Mouse (Mus musculus): Measurements from ENCODE around the gene Rassf1. TPM values are rescaled to one million over a fixed set of nuclear protein-coding genes. Genes with fewer than 3 reads are reported as not detected.
A peak's percentile ranks its signal among the peaks of the same experiment; 100 is the strongest.

The Rassf1 gene
- polyA plus RNA-seq, 1 experiment, result 50.8 TPM

DNA sequence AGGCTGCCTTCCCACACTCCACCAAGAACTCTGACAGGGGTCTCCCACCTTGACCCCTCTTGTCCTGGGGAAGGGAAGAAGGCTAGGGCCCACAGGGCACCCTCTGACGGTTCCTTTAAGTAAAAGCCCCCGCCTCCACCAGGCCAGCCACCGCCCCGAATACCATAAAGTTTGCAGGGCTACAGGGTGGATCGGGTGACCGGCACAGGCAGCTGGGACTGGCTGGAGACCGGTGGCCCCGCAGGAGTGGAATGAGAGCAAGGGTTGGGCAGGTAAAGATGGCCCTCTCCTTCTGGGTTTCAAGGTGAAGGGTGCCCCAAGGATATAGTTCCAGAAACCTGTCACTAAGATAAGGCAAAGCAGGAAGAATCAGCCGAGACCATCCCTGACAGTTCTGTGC lies 55.2 kb downstream of the Rassf1 start:
- Histone ChIP-seq H3K27ac (ENCODE audit: control insufficient read depth, insufficient read depth, low read length) (no peak overlapping the region), H3K36me3 (ENCODE audit: control insufficient read depth, insufficient read depth, low read length) (no peaks in the 10 kb centered on the region), H3K4me1 (replicated peaks; ENCODE audit: control insufficient read depth, insufficient read depth, low read length) (peaks cover 6% of the 10 kb centered on the region), H3K27me3 (ENCODE audit: control insufficient read depth, insufficient read depth, low read length) (no peaks in the 10 kb centered on the region), H3K4me3 (ENCODE audit: control insufficient read depth, insufficient read depth, low read length) (no peak overlapping the region)
- 86% methylated on average over 9 of the region's 9 CpGs for WGBS
- TF ChIP-seq POLR2A (IDR thresholded peaks at IDR 0.05; ENCODE audit: control insufficient read depth, extremely low read depth, insufficient read depth, low read length, poor library complexity) (no peak), CTCF (IDR thresholded peaks at IDR 0.05; ENCODE audit: borderline replicate concordance, control insufficient read depth, extremely low read depth, insufficient read depth, low read length, poor library complexity) (no peak)
- no peak for DNase-seq

DNA sequence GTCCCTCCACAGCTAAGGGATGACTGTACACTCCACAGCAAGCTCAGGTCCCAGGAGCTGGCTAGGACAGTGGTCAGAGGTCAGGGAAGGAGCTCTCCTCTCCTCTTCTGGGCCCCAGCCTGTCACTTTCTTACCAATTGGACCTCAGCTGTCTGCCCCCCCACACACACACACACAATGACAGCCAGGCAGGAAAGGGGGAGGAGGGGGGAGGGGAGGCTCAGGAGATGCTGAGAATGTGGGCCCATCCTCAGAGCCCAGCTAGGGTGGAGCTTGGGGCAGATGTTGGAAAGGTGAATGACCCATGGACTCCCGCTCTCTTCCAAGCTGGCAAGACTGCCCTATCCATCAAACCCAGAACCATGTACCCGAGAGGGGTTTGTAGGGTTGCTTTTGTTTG lies 55.7 kb downstream of the Rassf1 start:
- Histone ChIP-seq H3K4me1 (replicated peaks; ENCODE audit: control insufficient read depth, insufficient read depth, low read length) (peaks cover 11% of the 10 kb centered on the region), H3K27ac (ENCODE audit: control insufficient read depth, insufficient read depth, low read length) (no peak overlapping the region), H3K27me3 (ENCODE audit: control insufficient read depth, insufficient read depth, low read length) (no peaks in the 10 kb centered on the region), H3K4me3 (ENCODE audit: control insufficient read depth, insufficient read depth, low read length) (no peak overlapping the region), H3K36me3 (ENCODE audit: control insufficient read depth, insufficient read depth, low read length) (no peaks in the 10 kb centered on the region)
- DNase-seq, result no peak
- WGBS, result 93% methylated on average over 2 of the region's 2 CpGs
- TF ChIP-seq POLR2A (IDR thresholded peaks at IDR 0.05; ENCODE audit: control insufficient read depth, extremely low read depth, insufficient read depth, low read length, poor library complexity), result no peak
- TF ChIP-seq CTCF (IDR thresholded peaks at IDR 0.05; ENCODE audit: borderline replicate concordance, control insufficient read depth, extremely low read depth, insufficient read depth, low read length, poor library complexity), result no peak

DNA sequence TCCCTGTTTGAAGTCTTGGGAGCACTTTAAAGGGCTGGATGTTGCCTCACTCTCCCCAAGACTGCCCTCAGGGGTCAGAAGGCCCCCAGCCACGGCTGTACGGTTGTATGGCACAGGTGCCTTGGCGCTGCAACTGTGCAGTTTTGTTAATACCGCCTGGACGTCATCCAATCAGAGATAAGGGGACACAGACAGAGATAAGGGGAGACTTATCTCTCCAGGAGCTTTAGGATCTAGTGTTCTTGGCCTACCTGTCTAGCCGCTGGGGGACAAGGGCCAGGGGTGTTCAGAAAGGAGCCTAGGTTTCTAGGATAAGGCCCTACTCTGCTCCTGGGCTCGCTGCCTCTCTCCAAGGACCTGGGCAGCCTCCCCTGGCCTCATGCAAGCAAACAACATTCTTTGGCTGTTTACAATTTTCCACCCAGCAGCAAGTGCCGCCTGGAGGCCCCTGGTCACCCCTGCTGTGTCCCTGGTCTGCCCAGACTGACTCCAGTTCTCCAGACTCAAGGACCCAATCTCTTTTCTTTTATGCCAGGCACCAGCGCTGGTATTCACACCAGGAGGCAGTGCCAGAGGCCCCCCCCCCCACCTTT lies 56.4 kb downstream of the Rassf1 start:
- H3K4me3 ChIP-seq (ENCODE audit: control insufficient read depth, insufficient read depth, low read length), result no peak overlapping the region
- H3K27ac ChIP-seq (ENCODE audit: control insufficient read depth, insufficient read depth, low read length), result no peak overlapping the region
- no peak for DNase-seq
- 88% methylated on average over 9 of the region's 9 CpGs for whole genome bisulfite sequencing
- TF ChIP-seq POLR2A (IDR thresholded peaks at IDR 0.05; ENCODE audit: control insufficient read depth, extremely low read depth, insufficient read depth, low read length, poor library complexity) (no peak), CTCF (IDR thresholded peaks at IDR 0.05; ENCODE audit: borderline replicate concordance, control insufficient read depth, extremely low read depth, insufficient read depth, low read length, poor library complexity) (no peak)
- H3K27me3 ChIP-seq (ENCODE audit: control insufficient read depth, insufficient read depth, low read length), result no peaks in the 10 kb centered on the region
- H3K36me3 ChIP-seq (ENCODE audit: control insufficient read depth, insufficient read depth, low read length), result no peaks in the 10 kb centered on the region
- H3K4me1 ChIP-seq (replicated peaks; ENCODE audit: control insufficient read depth, insufficient read depth, low read length), result peaks cover 14% of the 10 kb centered on the region

DNA sequence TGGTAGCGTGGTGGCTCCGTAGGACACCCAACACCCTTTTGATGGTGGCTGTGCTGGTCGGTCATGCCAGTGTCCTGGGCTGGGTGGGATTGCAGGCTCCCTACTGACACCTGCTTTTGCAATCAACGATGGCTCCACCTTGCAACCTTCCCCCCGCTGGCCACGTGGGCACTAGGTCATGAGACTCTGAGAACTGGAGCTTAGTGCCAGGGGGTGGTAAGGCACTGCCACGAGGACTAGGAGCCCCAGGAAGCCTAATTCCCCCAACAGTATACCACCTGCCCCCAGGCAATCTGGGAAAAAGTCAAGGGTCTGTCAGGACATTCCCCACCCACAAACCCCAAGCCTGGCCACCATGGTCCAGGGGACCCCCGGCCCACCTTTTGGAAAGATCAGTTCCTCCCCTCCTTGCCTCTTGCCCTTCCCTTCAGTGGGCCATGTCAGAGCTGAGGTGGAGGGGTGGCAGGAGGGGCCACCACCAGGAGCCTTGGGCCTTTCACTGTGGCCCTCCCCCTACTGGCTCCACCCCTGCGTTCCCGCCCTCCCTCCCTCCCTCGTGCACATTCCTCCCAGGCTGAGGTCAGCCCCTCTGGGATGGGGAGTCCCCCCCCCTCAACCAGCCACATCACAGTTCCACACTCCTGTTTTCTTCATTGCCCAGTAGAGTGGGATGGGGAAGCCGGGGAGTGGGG lies 57.5 kb downstream of the Rassf1 start, which contains the start of gene Sema3b:
Sema3b (minus strand) TSS at position 489 of the 692 bp plus-strand sequence.
- DNase-seq, result no peak
- Histone ChIP-seq H3K4me3 (ENCODE audit: control insufficient read depth, insufficient read depth, low read length) (no peak within 1 kb of the TSS), H3K27ac (ENCODE audit: control insufficient read depth, insufficient read depth, low read length) (no peak within 1 kb of the TSS), H3K27me3 (ENCODE audit: control insufficient read depth, insufficient read depth, low read length) (no peaks in the 10 kb centered on the region), H3K4me1 (replicated peaks; ENCODE audit: control insufficient read depth, insufficient read depth, low read length) (peaks cover 19% of the 10 kb centered on the region), H3K36me3 (ENCODE audit: control insufficient read depth, insufficient read depth, low read length) (peaks cover 2% of the 10 kb centered on the region)
- 84% methylated on average over 12 of the region's 12 CpGs for WGBS
- TF ChIP-seq CTCF (IDR thresholded peaks at IDR 0.05; ENCODE audit: borderline replicate concordance, control insufficient read depth, extremely low read depth, insufficient read depth, low read length, poor library complexity), result no peak
- TF ChIP-seq POLR2A (IDR thresholded peaks at IDR 0.05; ENCODE audit: control insufficient read depth, extremely low read depth, insufficient read depth, low read length, poor library complexity), result no peak

DNA sequence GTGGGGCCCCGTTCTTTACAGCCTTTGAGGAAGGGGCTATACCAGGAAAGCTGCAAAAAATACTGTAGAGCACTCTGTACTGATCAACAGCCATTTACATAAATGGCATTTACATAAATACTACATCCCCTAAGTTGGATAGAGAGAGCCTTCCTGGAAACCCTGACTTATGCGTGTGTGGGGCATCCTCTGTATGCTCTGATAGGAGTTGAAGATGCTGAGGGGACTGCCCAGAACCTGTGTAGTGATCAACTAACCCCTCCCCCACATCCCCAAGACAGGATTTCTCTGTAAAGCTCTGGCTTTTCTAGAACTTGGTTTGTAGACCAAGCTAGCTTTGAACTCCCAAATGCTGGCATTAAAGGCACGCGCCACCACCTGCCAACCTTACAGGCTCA lies 58.1 kb downstream of the Rassf1 start:
- 91% methylated on average over 4 of the region's 4 CpGs for WGBS
- H3K27ac ChIP-seq (ENCODE audit: control insufficient read depth, insufficient read depth, low read length), result no peak overlapping the region
- H3K4me1 ChIP-seq (replicated peaks; ENCODE audit: control insufficient read depth, insufficient read depth, low read length), result peaks cover 19% of the 10 kb centered on the region

DNA sequence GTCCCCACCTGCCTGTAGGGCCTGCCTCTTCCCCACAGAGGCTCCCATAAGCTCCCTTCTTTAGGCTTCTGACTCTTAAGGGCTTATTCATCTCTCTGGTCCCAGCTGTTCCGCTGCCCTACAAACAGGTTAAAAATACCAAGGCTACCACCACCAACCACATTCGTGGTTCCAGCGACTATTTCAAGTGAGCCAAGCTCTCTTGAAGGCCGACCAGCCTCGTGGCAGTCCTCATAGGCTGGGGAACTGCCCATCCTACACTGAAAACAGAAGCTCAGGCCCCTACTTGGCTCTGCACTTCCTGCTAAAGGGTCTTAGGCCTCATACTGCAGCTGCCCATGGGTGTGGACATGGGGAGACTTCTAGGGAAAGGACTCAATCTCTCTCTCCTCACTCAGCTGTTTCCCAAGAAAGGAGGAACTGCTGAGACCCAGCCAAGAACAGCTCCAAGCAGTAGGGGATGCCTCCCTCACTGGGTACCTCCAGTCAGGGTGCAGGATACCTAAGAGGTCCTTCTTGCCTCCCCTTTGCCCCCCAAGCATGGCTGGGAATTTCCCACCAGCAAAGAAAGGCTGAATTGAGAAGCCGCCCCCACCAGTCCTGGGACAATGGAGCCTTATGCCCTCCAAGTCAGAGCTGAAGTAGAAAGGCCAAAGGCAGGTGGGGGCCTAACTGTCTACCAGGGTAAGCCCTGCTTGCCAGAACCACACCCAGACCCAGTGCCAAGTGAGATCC lies 60.3 kb downstream of the Rassf1 start:
- Histone ChIP-seq H3K4me3 (ENCODE audit: control insufficient read depth, insufficient read depth, low read length) (peak overlapping the region; percentile 40; the same call in 1 of the 2 replicates), H3K36me3 (ENCODE audit: control insufficient read depth, insufficient read depth, low read length) (peaks cover 29% of the 10 kb centered on the region), H3K4me1 (replicated peaks; ENCODE audit: control insufficient read depth, insufficient read depth, low read length) (peaks cover 19% of the 10 kb centered on the region), H3K27ac (ENCODE audit: control insufficient read depth, insufficient read depth, low read length) (0 out of 2 replicates have a peak overlapping the region, but pooled peaks have one; percentile 3), H3K27me3 (ENCODE audit: control insufficient read depth, insufficient read depth, low read length) (no peaks in the 10 kb centered on the region)
- 39% methylated on average over 6 of the region's 6 CpGs for WGBS
- no peak for TF ChIP-seq POLR2A (IDR thresholded peaks at IDR 0.05; ENCODE audit: control insufficient read depth, extremely low read depth, insufficient read depth, low read length, poor library complexity)
- TF ChIP-seq CTCF (IDR thresholded peaks at IDR 0.05; ENCODE audit: borderline replicate concordance, control insufficient read depth, extremely low read depth, insufficient read depth, low read length, poor library complexity), result no peak
- no peak for DNase-seq

More for the DNA sequence above, 58.1 kb downstream of the Rassf1 start:
- Histone ChIP-seq H3K36me3 (ENCODE audit: control insufficient read depth, insufficient read depth, low read length) (peaks cover 8% of the 10 kb centered on the region), H3K4me3 (ENCODE audit: control insufficient read depth, insufficient read depth, low read length) (no peak overlapping the region), H3K27me3 (ENCODE audit: control insufficient read depth, insufficient read depth, low read length) (no peaks in the 10 kb centered on the region)
- no peak for DNase-seq
- TF ChIP-seq POLR2A (IDR thresholded peaks at IDR 0.05; ENCODE audit: control insufficient read depth, extremely low read depth, insufficient read depth, low read length, poor library complexity) (no peak), CTCF (IDR thresholded peaks at IDR 0.05; ENCODE audit: borderline replicate concordance, control insufficient read depth, extremely low read depth, insufficient read depth, low read length, poor library complexity) (no peak)

Other genes with a start within 250 kb of the Rassf1 start
- 23.6 and 25.5 TPM in 2 replicates for gene Hemk1, start 213.2 kb upstream of the Rassf1 start, polyA plus RNA-seq (2012; rRNA removed)
- 0.91 and 1.2 TPM in 2 replicates for gene 6430571L13Rik, start 211.0 kb upstream of the Rassf1 start, polyA plus RNA-seq (2012; rRNA removed)
- gene Cacna2d2, start 151.9 kb upstream of the Rassf1 start, polyA plus RNA-seq (2012; rRNA removed), result 7.7 and 8.9 TPM in 2 replicates
- gene Tmem115, start 17.6 kb upstream of the Rassf1 start, polyA plus RNA-seq (2012; rRNA removed), result 49.6 and 55.7 TPM in 2 replicates
- gene Cyb561d2, start 9.4 kb upstream of the Rassf1 start, polyA plus RNA-seq (2012; rRNA removed), result 78.7 and 84.3 TPM in 2 replicates
- gene Nprl2, start 9.3 kb upstream of the Rassf1 start, polyA plus RNA-seq (2012; rRNA removed), result 74.5 and 83.5 TPM in 2 replicates
- gene Zmynd10, start 4.3 kb upstream of the Rassf1 start, polyA plus RNA-seq (2012; rRNA removed), result 2.9 and 3.4 TPM in 2 replicates
- gene Tusc2, start 11.7 kb downstream of the Rassf1 start, polyA plus RNA-seq (2012; rRNA removed), result 67.3 and 68.1 TPM in 2 replicates
- 35.6 and 39.8 TPM in 2 replicates for gene Hyal2, start 16.4 kb downstream of the Rassf1 start, polyA plus RNA-seq (2012; rRNA removed)
- 8.3 and 10.9 TPM in 2 replicates for gene Hyal1, start 25.4 kb downstream of the Rassf1 start, polyA plus RNA-seq (2012; rRNA removed)
- gene Naa80, start 27.3 kb downstream of the Rassf1 start, polyA plus RNA-seq (2012; rRNA removed), result 102 and 103 TPM in 2 replicates
- gene Hyal3, start 29.3 kb downstream of the Rassf1 start, polyA plus RNA-seq (2012; rRNA removed), result 2.4 TPM in 2 replicates
- gene Ifrd2, start 36.1 kb downstream of the Rassf1 start, polyA plus RNA-seq (2012; rRNA removed), result 65.1 and 67.4 TPM in 2 replicates
- gene Sema3b, start 57.7 kb downstream of the Rassf1 start, polyA plus RNA-seq (2012; rRNA removed), result 4.3 and 4.9 TPM in 2 replicates
- 1,154 and 1,267 TPM in 2 replicates for gene Gnai2, start 83.8 kb downstream of the Rassf1 start, polyA plus RNA-seq (2012; rRNA removed)
- gene Slc38a3, start 118.0 kb downstream of the Rassf1 start, polyA plus RNA-seq (2012; rRNA removed), result 9.1 and 11.2 TPM in 2 replicates
- gene Gnat1, start 128.2 kb downstream of the Rassf1 start, polyA plus RNA-seq (2012; rRNA removed), result 0.13 and 0.34 TPM in 2 replicates
- 35.5 and 41.3 TPM in 2 replicates for gene Sema3f, start 158.9 kb downstream of the Rassf1 start, polyA plus RNA-seq (2012; rRNA removed)
- gene Rbm5, start 219.4 kb downstream of the Rassf1 start, polyA plus RNA-seq (2012; rRNA removed), result 176 and 197 TPM in 2 replicates

Data from thymus, adult 2 months (tissue).